Mouse (Mus musculus) thymus, adult 2 months (tissue): ENCODE measurements around the gene Tspyl3. TPM values are rescaled to one million over a fixed set of nuclear protein-coding genes. Genes with fewer than 3 reads are reported as not detected.

Experiments
- DNase-seq: peaks from one replicate; pipeline ENCODE4 v3.0.0; 2021
- H3K27ac ChIP-seq: fragments of 200-500 bp; 2 replicates; pipeline ENCODE4 v1.5.1; 2012; ENCODE audit warnings: low read length, control low read depth; ENCODE audit not compliant: control insufficient read depth, insufficient read depth
- H3K27me3 ChIP-seq: fragments of 200-500 bp; 2 replicates; pipeline ENCODE4 v1.6.1; 2012; ENCODE audit warnings: mild to moderate bottlenecking, low read length, moderate library complexity, mixed read lengths; ENCODE audit not compliant: control insufficient read depth, insufficient read depth
- H3K36me3 ChIP-seq: fragments of 200-500 bp; 2 replicates; pipeline ENCODE4 v1.6.1; 2012; ENCODE audit warnings: mild to moderate bottlenecking, low read length, moderate library complexity; ENCODE audit not compliant: control insufficient read depth, insufficient read depth
- H3K4me1 ChIP-seq: fragments of 200-500 bp; replicated peaks from 2 replicates; pipeline ENCODE4 v1.6.1; 2012; ENCODE audit warnings: low read length; ENCODE audit not compliant: control insufficient read depth, insufficient read depth
- H3K4me3 ChIP-seq: fragments of 200-500 bp; 2 replicates; pipeline ENCODE4 v1.5.1; 2012; ENCODE audit warnings: mild to moderate bottlenecking, low read length, control low read depth, moderate library complexity; ENCODE audit not compliant: control insufficient read depth, insufficient read depth
- CTCF ChIP-seq: fragments of 200-500 bp; IDR thresholded peaks from 2 replicates; pipeline ENCODE4 v1.5.1; 2012; ENCODE audit warnings: mild to moderate bottlenecking, control low read depth, low read length, moderate library complexity, borderline replicate concordance; ENCODE audit not compliant: control insufficient read depth, poor library complexity, insufficient read depth; ENCODE audit errors: extremely low read depth
- POLR2A ChIP-seq: fragments of 200-500 bp; IDR thresholded peaks from 2 replicates; pipeline ENCODE4 v1.6.1; 2012; ENCODE audit warnings: mild to moderate bottlenecking, low read length, control low read depth, moderate library complexity; ENCODE audit not compliant: control insufficient read depth, poor library complexity, insufficient read depth; ENCODE audit errors: extremely low read depth
- WGBS: fragments of 180-500 bp; shearing (Covaris S2); methylation state at CpG from one replicate; pipeline ENCODE4 v1.1.7; 2018; 5-methylcytosine and 5-hydroxymethylcytosine counted together
- polyA plus RNA-seq: library from polyadenylated mRNA; depleted of rRNA; stranded (reverse); fragments of >200 nt; gene quantifications from 2 replicates; pipeline ENCODE4 v1.2.3, GENCODE M21; 2012

Gene Tspyl3
- polyA plus RNA-seq, 1 experiment = 45.4 TPM

- peaks cover 11% of the 10 kb centered on the region for H3K4me1 ChIP-seq
- DNase-seq = no peak
- TF ChIP-seq POLR2A (no peak), CTCF (no peak)
- no peak overlapping the region for H3K27ac ChIP-seq
- no peaks in the 10 kb centered on the region for H3K27me3 ChIP-seq
- no peak overlapping the region for H3K4me3 ChIP-seq
- 59% methylated on average over 4 of the region's 4 CpGs for WGBS
- peaks cover 33% of the 10 kb centered on the region for H3K36me3 ChIP-seq
Observed at GRCm38 (mm10) chr2:153227959-153228358, 2.7 kb upstream of the Tspyl3 start.

DNA sequence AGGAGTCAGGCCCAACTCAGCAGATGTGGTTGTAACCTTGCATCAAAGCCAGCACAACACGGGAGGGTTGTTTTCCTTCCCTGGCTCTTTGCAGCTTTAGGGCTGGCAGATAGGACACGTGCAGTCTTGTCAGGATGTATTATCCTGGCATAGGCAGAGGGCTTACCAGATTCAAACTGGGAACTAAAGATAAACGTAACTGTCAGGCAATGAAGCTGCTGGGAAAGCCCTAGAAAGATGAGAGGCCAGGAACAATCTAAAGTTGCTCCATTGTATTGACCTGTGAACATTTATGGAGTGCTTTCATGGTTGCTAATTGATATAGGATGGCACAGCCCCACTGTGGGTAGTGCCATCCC, 333 bp upstream of the Tspyl3 start:
- 0 out of 2 replicates have a peak overlapping the region, but pooled peaks have one; percentile 32 for H3K27ac ChIP-seq
- H3K4me1 ChIP-seq = peaks cover 11% of the 10 kb centered on the region
- no peak for DNase-seq
- TF ChIP-seq CTCF (no peak), POLR2A (no peak)
- 15% methylated on average over 3 of the region's 3 CpGs for WGBS
- H3K27me3 ChIP-seq = no peaks in the 10 kb centered on the region
- peaks cover 9% of the 10 kb centered on the region for H3K36me3 ChIP-seq
- H3K4me3 ChIP-seq = peak overlapping the region; percentile 99

- no peak for DNase-seq
- 88% methylated on average over 2 of the region's 2 CpGs for WGBS
Observed at GRCm38 (mm10) chr2:153222566-153222965, 2.7 kb downstream of the Tspyl3 start.

DNA sequence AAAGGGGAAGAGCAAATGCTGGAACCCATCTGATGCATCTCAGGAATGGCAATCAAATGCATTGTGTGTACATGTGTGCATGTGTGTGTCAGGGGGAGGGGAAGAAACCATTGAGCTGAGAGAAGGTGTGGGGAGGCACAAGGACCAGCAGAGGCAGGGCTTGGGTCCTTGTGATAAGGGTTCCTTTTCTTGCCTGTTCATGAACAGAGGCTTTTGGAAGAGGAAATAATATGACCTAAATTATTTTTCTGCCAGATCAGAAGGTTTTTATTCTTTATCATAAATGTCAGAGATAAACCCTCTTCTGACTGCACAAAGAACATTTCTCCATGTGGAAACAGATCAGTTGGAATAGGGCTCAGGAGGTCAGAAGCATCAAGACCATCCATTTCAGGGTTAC, 3.1 kb downstream of the Tspyl3 start:
- Histone ChIP-seq H3K27me3 (no peaks in the 10 kb centered on the region), H3K36me3 (no peaks in the 10 kb centered on the region), H3K4me1 (peaks cover 11% of the 10 kb centered on the region), H3K4me3 (no peak overlapping the region), H3K27ac (no peak overlapping the region)
- no peak for TF ChIP-seq CTCF
- TF ChIP-seq POLR2A = no peak
- DNase-seq = no peak

More at GRCm38 (mm10) chr2:153222566-153222965, 2.7 kb downstream of the Tspyl3 start:
- H3K27ac ChIP-seq = no peak overlapping the region
- no peak overlapping the region for H3K4me3 ChIP-seq
- no peak for TF ChIP-seq POLR2A
- no peak for TF ChIP-seq CTCF
- H3K4me1 ChIP-seq = peaks cover 11% of the 10 kb centered on the region
- no peaks in the 10 kb centered on the region for H3K27me3 ChIP-seq
- no peaks in the 10 kb centered on the region for H3K36me3 ChIP-seq

- Histone ChIP-seq H3K27ac (no peak overlapping the region), H3K4me3 (no peak overlapping the region), H3K4me1 (peaks cover 11% of the 10 kb centered on the region), H3K36me3 (no peaks in the 10 kb centered on the region), H3K27me3 (no peaks in the 10 kb centered on the region)
- no peak for DNase-seq
- WGBS = 98% methylated on average over 4 of the region's 4 CpGs
- TF ChIP-seq CTCF = no peak
- no peak for TF ChIP-seq POLR2A
Observed at GRCm38 (mm10) chr2:153221620-153222019, 3.6 kb downstream of the Tspyl3 start.

DNA sequence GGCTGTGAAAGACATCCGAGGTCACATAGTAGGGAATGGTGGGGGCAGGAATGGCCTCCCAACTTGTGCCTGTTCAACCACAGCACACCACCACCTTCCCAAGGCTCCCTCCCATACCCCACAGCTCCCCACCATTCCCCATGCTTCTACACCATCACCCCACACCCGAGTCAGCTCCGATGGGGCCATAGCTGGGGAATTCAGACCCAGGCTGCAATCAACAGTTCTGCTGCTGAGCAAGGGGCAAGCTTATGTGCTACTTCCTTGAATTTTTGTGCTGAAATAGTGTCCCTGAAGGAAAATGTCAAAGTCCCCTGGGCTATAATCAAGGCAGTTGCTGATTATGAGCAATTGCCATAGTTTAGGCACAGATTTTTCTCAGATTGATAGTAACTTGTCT, 6.7 kb downstream of the Tspyl3 start:
- peaks cover 20% of the 10 kb centered on the region for H3K4me1 ChIP-seq
- 89% methylated on average over 3 of the region's 3 CpGs for WGBS
- DNase-seq = no peak
- H3K27me3 ChIP-seq = no peaks in the 10 kb centered on the region
- no peak overlapping the region for H3K4me3 ChIP-seq
- H3K36me3 ChIP-seq = no peaks in the 10 kb centered on the region
- TF ChIP-seq POLR2A = no peak
- TF ChIP-seq CTCF = no peak
- H3K27ac ChIP-seq = no peak overlapping the region

DNA sequence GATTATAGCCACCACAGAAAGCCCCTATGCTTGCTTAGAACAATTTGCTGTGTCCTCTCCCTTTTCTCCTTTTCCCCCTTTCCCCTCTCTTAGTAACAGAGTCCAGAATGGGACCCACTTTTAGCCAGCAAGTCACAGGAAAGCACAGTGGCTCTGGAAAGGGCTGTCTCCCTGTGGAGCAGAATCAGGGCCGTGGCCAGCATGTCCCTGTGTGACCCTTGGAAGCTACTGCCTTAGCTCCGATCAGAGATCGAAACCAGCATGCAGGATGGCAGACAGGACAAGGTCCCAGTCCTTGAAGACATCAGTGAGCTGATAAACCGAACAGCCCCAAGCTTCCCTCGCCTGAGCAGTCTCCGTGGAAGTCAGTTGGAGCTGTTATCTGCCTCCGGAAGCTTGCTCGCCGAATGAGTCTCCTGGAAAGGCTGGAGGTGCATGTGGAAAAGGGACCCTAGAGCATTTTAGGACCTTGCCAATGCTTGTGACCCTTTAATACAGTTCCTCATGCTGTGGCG, 7.4 kb downstream of the Tspyl3 start:
- Histone ChIP-seq H3K4me3 (no peak overlapping the region), H3K27ac (no peak overlapping the region), H3K4me1 (peaks cover 19% of the 10 kb centered on the region), H3K36me3 (no peaks in the 10 kb centered on the region), H3K27me3 (no peaks in the 10 kb centered on the region)
- WGBS = 95% methylated on average over 10 of the region's 10 CpGs
- no peak for TF ChIP-seq POLR2A
- no peak for TF ChIP-seq CTCF
- no peak for DNase-seq
